Mouse (Mus musculus) kidney, postnatal 0 days (tissue): ENCODE results near the gene Mgrn1. TPM values are rescaled to one million over a fixed set of nuclear protein-coding genes. Genes with fewer than 3 reads are reported as not detected.

Experiments
- ATAC-seq: fragments of 200-750 bp; cut with Nextera tagmentation; replicated peaks from 2 replicates; pipeline ENCODE4 v1.8.0; 2017; ENCODE audit warnings: low read depth, moderate number of reproducible peaks, moderate TSS enrichment, moderate library complexity; ENCODE audit not compliant: low FRiP score
- DNase-seq: peaks from one replicate; pipeline ENCODE4 v3.0.0-alpha.2; 2016; ENCODE audit warnings: low spot score
- H3K27ac ChIP-seq: fragments of 300-500 bp; sonication (generic); 2 replicates; pipeline ENCODE4 v1.5.1; 2014; ENCODE audit warnings: mild to moderate bottlenecking
- H3K27me3 ChIP-seq: fragments of 300-500 bp; sonication (generic); 2 replicates; pipeline ENCODE4 v1.6.1; 2014; ENCODE audit warnings: low read length, mixed read lengths; ENCODE audit not compliant: insufficient read depth
- H3K36me3 ChIP-seq: fragments of 300-500 bp; sonication (generic); 2 replicates; pipeline ENCODE4 v1.6.1; 2014; ENCODE audit warnings: low read length, mixed read lengths; ENCODE audit not compliant: insufficient read depth
- H3K4me1 ChIP-seq: fragments of 300-500 bp; sonication (generic); replicated peaks from 2 replicates; pipeline ENCODE4 v1.6.1; 2014; ENCODE audit warnings: antibody characterized with exemption, low read length, mixed read lengths; ENCODE audit not compliant: insufficient read depth
- H3K4me2 ChIP-seq: fragments of 300-500 bp; sonication (generic); 2 replicates; pipeline ENCODE4 v1.6.1; 2014; ENCODE audit warnings: mild to moderate bottlenecking, low read length, moderate library complexity, mixed read lengths
- H3K4me3 ChIP-seq: fragments of 300-500 bp; sonication (generic); replicated peaks from 2 replicates; pipeline ENCODE4 v1.5.1; 2014; ENCODE audit warnings: low read depth, low read length
- H3K9ac ChIP-seq: fragments of 300-500 bp; sonication (generic); 2 replicates; pipeline ENCODE4 v1.6.1; 2014; ENCODE audit warnings: low read depth, low read length
- H3K9me3 ChIP-seq: fragments of 300-500 bp; sonication (generic); replicated peaks from 2 replicates; pipeline ENCODE4 v1.6.1; 2016; ENCODE audit warnings: low read length, inconsistent platforms, mixed read lengths
- CTCF ChIP-seq: IDR thresholded peaks from 2 replicates; pipeline ENCODE4 v1.5.1; 2016; ENCODE audit warnings: antibody characterized with exemption, low read depth, mild to moderate bottlenecking, moderate library complexity
- WGBS: fragments of 180-500 bp; shearing (Covaris S2); extraction: QIAGEN DNeasy Blood & Tissue Kit; methylation state at CpG from one replicate; pipeline ENCODE4 v1.1.7; 2014; 5-methylcytosine and 5-hydroxymethylcytosine counted together
- polyA plus RNA-seq: library from polyadenylated mRNA; unstranded; fragments of >200 nt; fragmentation: Nextera tagmentation; extraction: Ambion mirVana; gene quantifications from 2 replicates; pipeline ENCODE4 v1.2.1, GENCODE M21; 2015

The Mgrn1 gene
- polyA plus RNA-seq, 1 experiment from 2014 or later, result 85.9 TPM

DNA sequence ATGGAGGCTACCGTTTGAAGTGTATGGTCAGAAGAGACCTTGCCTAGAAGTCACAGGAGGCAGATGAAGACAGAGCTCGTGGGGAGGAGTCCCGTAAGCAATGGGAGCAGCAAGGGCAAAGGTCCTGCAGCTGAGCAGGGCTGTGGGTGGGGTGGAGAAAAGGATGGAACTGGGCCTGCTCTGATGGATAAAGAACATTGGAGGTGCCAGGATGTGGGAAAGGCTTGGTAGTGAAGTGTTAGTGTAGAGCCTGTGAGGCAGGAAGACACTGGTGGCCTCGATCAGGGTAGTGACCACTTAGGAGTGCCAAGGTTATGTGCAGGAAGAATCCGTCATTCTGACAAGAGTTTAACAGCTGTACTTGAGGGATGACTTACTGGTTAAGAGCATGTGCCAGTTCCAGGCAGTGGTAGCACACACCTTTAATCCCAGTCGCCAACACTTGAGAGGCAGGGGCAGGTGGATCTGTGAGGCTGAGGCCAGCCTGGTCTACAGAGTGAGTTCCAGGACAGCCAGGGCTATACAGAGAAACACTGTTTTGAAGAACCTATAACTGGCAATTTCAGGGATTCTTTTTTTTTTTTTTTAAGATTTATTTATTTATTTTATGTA is 17.5 kb downstream of the Mgrn1 start:
- H3K27ac ChIP-seq, result 0 out of 2 replicates have a peak overlapping the region, but pooled peaks have one; percentile 22
- peak; percentile 40; the same call in 1 of the 2 replicates for ATAC-seq

DNA sequence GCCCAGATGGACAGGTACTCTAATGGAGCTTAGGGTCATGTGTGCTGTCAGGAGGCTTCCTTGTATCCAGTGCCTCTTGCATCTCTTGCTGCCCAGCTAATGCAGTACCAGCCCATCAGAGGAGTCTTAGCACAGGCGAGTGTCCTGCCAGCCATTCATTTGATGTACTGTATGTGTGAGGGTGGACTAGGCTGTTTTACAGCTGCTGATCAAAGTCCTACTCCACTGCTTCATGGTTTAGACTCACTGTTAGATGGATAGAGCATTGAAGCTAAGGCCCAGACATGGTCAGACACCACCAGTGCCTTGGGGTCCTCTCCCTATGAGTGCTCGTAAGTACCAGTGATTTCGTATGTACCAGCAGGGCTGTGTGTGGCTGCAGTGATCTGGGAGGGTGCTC is 18.8 kb downstream of the Mgrn1 start:
- no peak overlapping the region for H3K27ac ChIP-seq
- no peak for TF ChIP-seq CTCF
- ATAC-seq (no peak), DNase-seq (no peak)
- H3K36me3 ChIP-seq, result peaks cover 12% of the 10 kb centered on the region; the same call in 1 of the 2 replicates
- no peak overlapping the region for H3K4me3 ChIP-seq
- no peaks in the 10 kb centered on the region for H3K9me3 ChIP-seq
- H3K4me2 ChIP-seq, result no peak overlapping the region
- H3K9ac ChIP-seq, result no peak overlapping the region
- H3K27me3 ChIP-seq, result no peaks in the 10 kb centered on the region
- 80% methylated on average over 3 of the region's 3 CpGs for WGBS
- 0 out of 2 replicates have a peak, but pooled peaks cover 5% of the 10 kb centered on the region for H3K4me1 ChIP-seq

More for the DNA sequence above, 17.5 kb downstream of the Mgrn1 start:
- Histone ChIP-seq H3K27me3 (no peaks in the 10 kb centered on the region), H3K4me3 (no peak overlapping the region), H3K9me3 (no peaks in the 10 kb centered on the region), H3K36me3 (0 out of 2 replicates have a peak, but pooled peaks cover 6% of the 10 kb centered on the region), H3K4me1 (0 out of 2 replicates have a peak, but pooled peaks cover 5% of the 10 kb centered on the region), H3K4me2 (no peak overlapping the region), H3K9ac (no peak overlapping the region)
- DNase-seq, result no peak
- WGBS, result 52% methylated on average over 6 of the region's 6 CpGs
- TF ChIP-seq CTCF, result no peak

DNA sequence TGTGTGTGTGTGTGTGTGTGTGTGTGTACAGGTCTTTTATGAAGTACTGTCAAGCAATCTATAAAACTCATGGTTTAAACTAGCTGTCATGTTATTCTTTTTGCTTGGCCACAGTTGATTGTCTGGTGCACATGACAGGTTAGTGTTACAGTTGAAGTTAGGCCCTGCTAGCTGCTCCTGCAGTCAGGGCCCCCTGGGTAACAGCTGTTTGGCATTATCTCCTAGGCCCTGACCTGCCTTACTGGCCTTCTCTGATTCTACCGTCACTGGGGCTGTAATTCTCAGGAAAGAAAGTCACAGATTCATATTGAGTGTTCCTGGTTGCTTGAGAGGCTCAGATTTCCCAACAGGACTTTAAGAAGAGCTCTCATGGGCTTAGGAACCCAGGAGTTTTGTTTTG is 19.5 kb downstream of the Mgrn1 start:
- no peaks in the 10 kb centered on the region for H3K9me3 ChIP-seq
- H3K36me3 ChIP-seq, result peaks cover 16% of the 10 kb centered on the region
- ATAC-seq, result no peak
- H3K4me3 ChIP-seq, result no peak overlapping the region
- WGBS, result 40% methylated on average over 1 of the region's 1 CpGs
- no peak overlapping the region for H3K27ac ChIP-seq
- H3K27me3 ChIP-seq, result no peaks in the 10 kb centered on the region
- no peak for TF ChIP-seq CTCF
- 0 out of 2 replicates have a peak, but pooled peaks cover 5% of the 10 kb centered on the region for H3K4me1 ChIP-seq
- no peak overlapping the region for H3K9ac ChIP-seq
- no peak overlapping the region for H3K4me2 ChIP-seq
- no peak for DNase-seq

DNA sequence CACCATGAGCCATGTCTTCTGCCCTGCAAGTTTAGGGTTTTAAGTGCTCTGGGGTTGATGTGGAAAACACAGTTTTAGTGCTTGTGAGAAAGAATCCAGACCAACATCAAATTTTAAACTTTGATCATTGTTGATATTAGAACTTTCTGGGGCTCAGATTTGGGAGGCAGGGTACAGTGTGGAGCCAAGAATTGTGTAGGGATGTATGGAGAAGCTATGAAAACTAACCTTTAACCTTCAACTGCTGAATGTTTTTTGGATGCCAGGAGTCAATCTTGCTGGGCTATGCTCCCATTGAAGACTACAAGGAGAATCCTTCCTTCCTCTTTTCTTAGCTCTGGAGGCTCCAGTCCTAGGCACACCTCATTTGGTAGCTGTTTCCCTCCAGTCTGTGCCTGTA is 20.5 kb downstream of the Mgrn1 start:
- H3K27ac ChIP-seq, result no peak overlapping the region

DNA sequence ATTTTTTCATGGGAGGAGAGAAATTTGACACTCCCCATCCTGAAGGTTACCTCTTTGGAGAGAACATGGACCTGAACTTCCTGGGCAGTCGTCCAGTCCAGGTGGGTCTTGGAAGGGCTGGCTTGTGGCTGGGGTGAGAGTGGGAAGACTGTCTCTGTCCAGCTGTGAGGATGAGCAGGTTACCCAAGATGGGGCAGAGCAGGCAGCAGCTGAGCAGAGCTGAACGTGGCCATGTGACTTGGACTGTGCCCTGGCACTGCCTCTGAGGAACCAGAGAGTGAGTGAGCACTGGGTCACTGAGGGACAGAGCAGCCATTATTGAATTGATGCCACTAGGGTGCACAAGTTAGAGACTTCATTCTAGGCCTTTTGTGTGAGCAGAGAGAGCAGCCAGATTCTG is 21.3 kb downstream of the Mgrn1 start:
- Histone ChIP-seq H3K9me3 (no peaks in the 10 kb centered on the region), H3K4me3 (no peak overlapping the region), H3K4me1 (0 out of 2 replicates have a peak, but pooled peaks cover 5% of the 10 kb centered on the region), H3K4me2 (no peak overlapping the region), H3K9ac (no peak overlapping the region), H3K27ac (no peak overlapping the region), H3K36me3 (peaks cover 31% of the 10 kb centered on the region), H3K27me3 (no peaks in the 10 kb centered on the region)
- no peak for TF ChIP-seq CTCF
- 61% methylated on average over 2 of the region's 2 CpGs for WGBS
- DNase-seq (no peak), ATAC-seq (no peak)

More for the DNA sequence above, 20.5 kb downstream of the Mgrn1 start:
- Histone ChIP-seq H3K27me3 (no peaks in the 10 kb centered on the region), H3K9me3 (no peaks in the 10 kb centered on the region), H3K4me1 (0 out of 2 replicates have a peak, but pooled peaks cover 5% of the 10 kb centered on the region), H3K9ac (no peak overlapping the region), H3K36me3 (peaks cover 26% of the 10 kb centered on the region), H3K4me3 (no peak overlapping the region), H3K4me2 (no peak overlapping the region)
- TF ChIP-seq CTCF, result no peak
- DNase-seq (no peak), ATAC-seq (no peak)

DNA sequence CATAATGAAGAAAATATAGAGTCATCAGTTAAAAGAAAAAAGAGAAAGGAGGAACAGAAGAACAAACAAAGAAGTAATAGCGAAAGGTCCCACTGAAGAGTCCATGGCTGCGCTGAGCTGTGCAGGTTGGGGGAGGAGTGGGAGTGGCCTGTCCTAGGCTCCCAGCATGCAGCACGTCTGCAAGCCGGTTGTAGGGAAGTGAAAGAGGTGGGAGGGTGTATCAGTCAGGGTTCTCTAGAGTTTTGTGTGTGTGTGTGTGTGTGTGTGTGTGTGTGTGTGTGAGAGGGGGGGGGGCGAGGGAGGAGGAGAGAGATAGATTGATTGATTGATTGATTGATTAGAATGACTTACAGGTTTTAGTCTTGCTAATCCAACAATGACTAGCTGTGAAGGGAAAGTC is 21.9 kb downstream of the Mgrn1 start:
- ATAC-seq, result no peak
- Histone ChIP-seq H3K36me3 (peaks cover 31% of the 10 kb centered on the region), H3K4me2 (no peak overlapping the region), H3K9ac (no peak overlapping the region), H3K4me3 (no peak overlapping the region), H3K9me3 (no peaks in the 10 kb centered on the region), H3K27me3 (no peaks in the 10 kb centered on the region), H3K27ac (no peak overlapping the region), H3K4me1 (0 out of 2 replicates have a peak, but pooled peaks cover 5% of the 10 kb centered on the region)
- TF ChIP-seq CTCF, result no peak
- no peak for DNase-seq
- WGBS, result 54% methylated on average over 4 of the region's 5 CpGs
